Mouse (Mus musculus) forebrain, postnatal 0 days (tissue): Measurements from ENCODE around the gene Cyp2s1. TPM values are rescaled to one million over a fixed set of nuclear protein-coding genes. Genes with fewer than 3 reads are reported as not detected.
A peak's percentile ranks its signal among the peaks of the same experiment; 100 is the strongest.

Experiments
- ATAC-seq: fragments of 200-750 bp; cut with Nextera tagmentation; 2 replicates; pipeline ENCODE4 v1.8.0; 2017; ENCODE audit warnings: mild to moderate bottlenecking, moderate library complexity
- DNase-seq: peaks from one replicate; pipeline ENCODE4 v3.0.0-alpha.2; 2015
- H3K27ac ChIP-seq: fragments of 300-500 bp; sonication (generic); 2 replicates; pipeline ENCODE4 v1.5.1; 2014; ENCODE audit warnings: low read depth, mild to moderate bottlenecking, antibody characterized with exemption, low read length, moderate library complexity, mixed read lengths
- H3K27me3 ChIP-seq: fragments of 300-500 bp; sonication (generic); 2 replicates; pipeline ENCODE4 v1.6.1; 2014; ENCODE audit warnings: mild to moderate bottlenecking, low read length, mixed read lengths; ENCODE audit not compliant: insufficient read depth
- H3K36me3 ChIP-seq: fragments of 300-500 bp; sonication (generic); 2 replicates; pipeline ENCODE4 v1.6.1; 2014; ENCODE audit warnings: mild to moderate bottlenecking, moderate library complexity; ENCODE audit not compliant: insufficient read depth
- H3K4me1 ChIP-seq: fragments of 300-500 bp; sonication (generic); 2 replicates; pipeline ENCODE4 v1.6.1; 2014; ENCODE audit warnings: antibody characterized with exemption; ENCODE audit not compliant: insufficient read depth
- H3K4me2 ChIP-seq: fragments of 300-500 bp; sonication (generic); 2 replicates; pipeline ENCODE4 v1.6.1; 2014; ENCODE audit warnings: low read depth, mild to moderate bottlenecking, moderate library complexity
- H3K4me3 ChIP-seq: fragments of 300-500 bp; sonication (generic); 2 replicates; pipeline ENCODE4 v1.5.1; 2014; ENCODE audit warnings: low read depth, low read length, mixed read lengths
- H3K9ac ChIP-seq: fragments of 300-500 bp; sonication (generic); 2 replicates; pipeline ENCODE4 v1.6.1; 2014; ENCODE audit warnings: mild to moderate bottlenecking
- H3K9me3 ChIP-seq: fragments of 300-500 bp; sonication (generic); 2 replicates; pipeline ENCODE4 v1.6.1; 2016; ENCODE audit warnings: low read length
- CTCF ChIP-seq: sonication (generic); IDR thresholded peaks from 2 replicates; pipeline ENCODE4 v1.5.1; 2016; ENCODE audit warnings: antibody characterized with exemption, control low read depth, low read depth
- WGBS: fragments of 180-500 bp; shearing (Covaris S2); extraction: QIAGEN DNeasy Blood & Tissue Kit; methylation state at CpG from one replicate; pipeline ENCODE4 v1.1.7; 2014; 5-methylcytosine and 5-hydroxymethylcytosine counted together
- polyA plus RNA-seq: library from polyadenylated mRNA; unstranded; fragments of >200 nt; fragmentation: Nextera tagmentation; extraction: Ambion mirVana; gene quantifications from 2 replicates; pipeline ENCODE4 v1.2.1, GENCODE M21; 2015
- total RNA-seq: library from RNA; depleted of rRNA; stranded (reverse); fragments of >200 nt; gene quantifications from 2 replicates; pipeline ENCODE4 v1.2.3, GENCODE M21; 2014

Cyp2s1 gene
- total and polyA plus RNA-seq, 2 experiments from 2014 or later = 1.9 to 2.0 TPM

DNA sequence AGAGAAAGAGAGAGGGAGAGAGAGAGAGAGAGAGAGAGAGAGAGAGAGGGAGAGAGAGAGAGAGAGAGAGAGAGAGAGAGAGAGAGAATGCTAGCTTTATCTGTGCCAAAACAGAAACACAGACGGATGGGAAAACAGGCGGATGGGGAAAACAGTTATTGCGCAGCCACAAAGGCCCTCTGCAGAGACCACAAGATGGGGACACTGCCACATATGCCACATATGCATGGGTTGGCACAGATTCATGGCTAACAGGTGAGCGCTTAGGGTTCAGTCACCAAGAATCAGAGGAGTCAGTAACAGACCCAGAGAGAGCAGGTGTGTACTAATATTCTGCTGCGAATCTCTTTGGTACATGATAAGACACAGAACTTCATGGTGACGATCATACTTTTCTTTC is 34.0 kb downstream of the Cyp2s1 start:
- no peak overlapping the region for H3K27ac ChIP-seq
- H3K9me3 ChIP-seq = no peaks in the 10 kb centered on the region
- no peak for TF ChIP-seq CTCF
- H3K9ac ChIP-seq = no peak overlapping the region
- DNase-seq = peak; percentile 40
- no peak for ATAC-seq
- peaks cover 11% of the 10 kb centered on the region for H3K4me1 ChIP-seq
- H3K36me3 ChIP-seq = no peaks in the 10 kb centered on the region
- no peak overlapping the region for H3K4me3 ChIP-seq
- 57% methylated on average over 6 of the region's 6 CpGs for WGBS
- no peak overlapping the region for H3K4me2 ChIP-seq
- H3K27me3 ChIP-seq = no peaks in the 10 kb centered on the region

GRCm38 (mm10) chr7:25781937-25782610 is 34.6 kb downstream of the Cyp2s1 start:
- TF ChIP-seq CTCF = no peak
- Histone ChIP-seq H3K4me2 (peak overlapping the region; percentile 68), H3K9ac (peak overlapping the region; percentile 33; the same call in 1 of the 2 replicates), H3K36me3 (no peaks in the 10 kb centered on the region), H3K27ac (0 out of 2 replicates have a peak overlapping the region, but pooled peaks have one; percentile 66), H3K27me3 (no peaks in the 10 kb centered on the region), H3K9me3 (no peaks in the 10 kb centered on the region), H3K4me3 (peak overlapping the region; percentile 23; the same call in 1 of the 2 replicates), H3K4me1 (peaks cover 11% of the 10 kb centered on the region)
- WGBS = 51% methylated on average over 11 of the region's 11 CpGs
- ATAC-seq (peak; percentile 33), DNase-seq (no peak)

GRCm38 (mm10) chr7:25781321-25781936 is 35.3 kb downstream of the Cyp2s1 start:
- peak overlapping the region; percentile 33; the same call in 1 of the 2 replicates for H3K9ac ChIP-seq
- DNase-seq (peak; percentile 84), ATAC-seq (peak; percentile 91)
- no peaks in the 10 kb centered on the region for H3K27me3 ChIP-seq
- H3K4me1 ChIP-seq = peaks cover 11% of the 10 kb centered on the region
- H3K4me2 ChIP-seq = peak overlapping the region; percentile 68
- no peak for TF ChIP-seq CTCF
- 16% methylated on average over 32 of the region's 33 CpGs for WGBS
- H3K9me3 ChIP-seq = no peaks in the 10 kb centered on the region
- peak overlapping the region; percentile 66 for H3K27ac ChIP-seq
- H3K36me3 ChIP-seq = no peaks in the 10 kb centered on the region
- peak overlapping the region; percentile 23; the same call in 1 of the 2 replicates for H3K4me3 ChIP-seq

DNA sequence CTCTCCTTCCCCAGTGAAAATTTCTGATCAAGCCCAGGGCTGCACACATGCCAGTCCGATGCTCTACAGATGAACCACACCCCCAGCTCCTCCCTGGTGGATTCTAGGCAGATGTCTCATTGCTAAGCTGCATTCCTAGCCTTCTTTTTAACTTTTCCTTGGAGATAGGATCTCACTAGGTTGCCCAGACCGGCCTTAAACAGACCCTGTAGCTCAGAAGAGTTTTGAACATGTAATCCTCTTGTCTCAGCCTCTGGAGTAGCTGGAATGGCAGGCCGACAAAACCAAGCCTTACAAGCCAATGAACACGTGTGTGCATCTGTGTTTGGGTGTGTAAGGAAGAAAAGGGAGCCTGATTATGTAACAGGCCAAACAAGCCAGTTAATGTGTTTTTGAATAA is 36.0 kb downstream of the Cyp2s1 start:
- TF ChIP-seq CTCF = no peak
- 36% methylated on average over 4 of the region's 4 CpGs for WGBS
- no peaks in the 10 kb centered on the region for H3K36me3 ChIP-seq
- ATAC-seq (0 out of 2 replicates have a peak, but pooled peaks have one; percentile 0), DNase-seq (no peak)
- no peaks in the 10 kb centered on the region for H3K27me3 ChIP-seq
- peaks cover 11% of the 10 kb centered on the region for H3K4me1 ChIP-seq
- H3K27ac ChIP-seq = peak overlapping the region; percentile 66; the same call in 1 of the 2 replicates
- H3K4me3 ChIP-seq = no peak overlapping the region
- H3K9ac ChIP-seq = no peak overlapping the region
- H3K4me2 ChIP-seq = no peak overlapping the region; the same call in 1 of the 2 replicates
- H3K9me3 ChIP-seq = no peaks in the 10 kb centered on the region

- Histone ChIP-seq H3K36me3 (no peaks in the 10 kb centered on the region), H3K4me1 (peaks cover 11% of the 10 kb centered on the region), H3K9ac (no peak overlapping the region), H3K4me2 (no peak overlapping the region), H3K9me3 (no peaks in the 10 kb centered on the region), H3K27ac (no peak overlapping the region), H3K4me3 (no peak overlapping the region), H3K27me3 (no peaks in the 10 kb centered on the region)
- WGBS = 84% methylated on average over 5 of the region's 5 CpGs
- TF ChIP-seq CTCF = no peak
- no peak for DNase-seq
- ATAC-seq = no peak
Measured at GRCm38 (mm10) chr7:25780021-25780420, 36.7 kb downstream of the Cyp2s1 start.

DNA sequence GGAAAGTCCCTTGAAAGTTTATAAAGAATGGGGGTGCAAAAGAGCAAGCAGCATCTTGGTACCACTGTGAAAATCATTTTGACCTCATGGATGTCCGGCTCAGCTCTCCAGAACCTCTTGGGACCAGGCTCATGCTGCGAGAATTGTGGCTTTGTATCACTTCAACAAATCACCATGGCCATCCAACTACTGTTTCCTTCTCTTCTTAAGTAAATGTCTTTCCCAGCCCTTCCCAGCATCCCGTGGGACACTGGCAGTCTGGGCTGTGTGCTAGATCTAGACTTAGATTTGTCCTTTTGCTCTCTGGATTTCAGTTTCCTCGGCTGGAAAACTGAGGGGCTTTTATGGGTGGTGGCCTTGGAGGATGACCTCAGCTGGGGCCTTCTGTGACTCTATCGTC is 48.5 kb downstream of the Cyp2s1 start:
- H3K27ac ChIP-seq = no peak overlapping the region
- 95% methylated on average over 5 of the region's 5 CpGs for WGBS
- DNase-seq = no peak
- no peak overlapping the region for H3K4me2 ChIP-seq
- H3K4me1 ChIP-seq = no peaks in the 10 kb centered on the region
- no peak for ATAC-seq
- H3K27me3 ChIP-seq = no peaks in the 10 kb centered on the region
- H3K9me3 ChIP-seq = no peaks in the 10 kb centered on the region
- H3K4me3 ChIP-seq = no peak overlapping the region
- no peak overlapping the region for H3K9ac ChIP-seq
- TF ChIP-seq CTCF = no peak
- H3K36me3 ChIP-seq = no peaks in the 10 kb centered on the region

DNA sequence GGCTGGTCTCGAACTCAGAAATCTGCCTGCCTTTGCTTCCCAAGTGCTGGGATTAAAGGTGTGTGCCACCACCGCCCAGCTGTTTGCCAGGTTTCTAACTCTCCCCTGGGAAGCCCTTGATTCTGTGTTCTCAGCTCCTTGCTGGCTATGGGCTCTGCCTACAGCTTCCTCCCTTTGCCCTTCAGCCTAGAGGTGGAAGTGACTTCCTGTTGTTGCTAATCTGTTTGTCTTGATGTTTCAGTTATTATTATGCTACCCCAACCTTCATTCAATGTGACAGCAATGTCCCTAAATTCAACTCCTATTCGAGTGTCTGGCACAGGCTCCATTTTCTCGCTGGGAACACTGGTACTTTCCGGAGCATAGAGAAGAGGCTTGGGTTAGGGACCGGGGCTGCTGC is 50.6 kb downstream of the Cyp2s1 start:
- no peak for ATAC-seq
- H3K27ac ChIP-seq = no peak overlapping the region
- no peak for TF ChIP-seq CTCF
- no peaks in the 10 kb centered on the region for H3K4me1 ChIP-seq
- no peaks in the 10 kb centered on the region for H3K9me3 ChIP-seq
- H3K4me2 ChIP-seq = no peak overlapping the region
- no peak for DNase-seq
- H3K27me3 ChIP-seq = no peaks in the 10 kb centered on the region
- WGBS = 89% methylated on average over 6 of the region's 6 CpGs
- H3K9ac ChIP-seq = no peak overlapping the region
- no peak overlapping the region for H3K4me3 ChIP-seq
- H3K36me3 ChIP-seq = no peaks in the 10 kb centered on the region
